Mouse (Mus musculus): ENCODE results near the gene Npas3.

DNA sequence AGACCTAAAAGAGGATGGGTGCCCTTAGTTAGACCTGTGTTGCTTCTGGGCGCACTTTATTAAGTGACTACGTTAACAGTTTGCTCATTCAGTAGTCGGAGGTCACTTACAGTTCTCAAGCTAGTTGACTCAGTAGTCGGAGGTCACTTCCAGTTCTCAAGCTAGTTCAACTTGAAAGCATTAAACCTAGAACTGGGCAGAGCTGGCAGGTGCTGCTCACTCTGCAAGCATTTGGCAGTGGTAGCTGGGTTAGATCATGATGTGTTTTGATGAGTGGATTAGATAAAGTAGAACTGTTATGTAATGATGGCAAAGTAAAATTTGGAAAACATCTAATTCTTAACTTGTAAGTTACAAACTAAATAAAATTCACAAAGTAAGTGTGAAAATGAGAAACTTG is 271.1 kb downstream of the Npas3 start:
- TF ChIP-seq CTCF (IDR thresholded peaks at IDR 0.05; ENCODE audit: borderline replicate concordance, control insufficient read depth, extremely low read depth, insufficient read depth, low read length, poor library complexity), result no peak
- no peak for TF ChIP-seq POLR2A (IDR thresholded peaks at IDR 0.05; ENCODE audit: control insufficient read depth, extremely low read depth, insufficient read depth, low read length, poor library complexity)
